Mouse (Mus musculus): ENCODE measurements around the gene BC035044. TPM values are rescaled to one million over a fixed set of nuclear protein-coding genes. Genes with fewer than 3 reads are reported as not detected.

BC035044 gene
- polyA plus RNA-seq, 1 experiment from 2014 or later, result 0.88 TPM

DNA sequence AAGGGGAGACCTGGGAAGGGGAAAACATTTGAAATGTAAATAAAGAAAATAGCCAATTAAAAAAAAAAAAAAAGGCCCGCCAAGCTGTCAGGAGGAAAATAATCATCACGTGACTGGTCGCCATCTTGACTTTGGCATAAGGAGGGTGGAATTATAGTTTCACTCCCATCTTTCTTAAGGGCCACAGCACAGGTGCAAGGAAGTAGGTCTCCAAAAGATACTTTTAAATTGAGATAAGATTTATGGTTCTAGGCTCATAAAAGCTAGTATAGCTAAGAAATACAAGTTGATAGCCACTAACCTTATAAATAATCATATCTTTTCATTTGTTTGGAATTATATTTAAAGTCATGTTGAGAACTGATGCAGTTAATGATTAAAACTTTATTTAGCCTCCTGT is 36.0 kb downstream of the BC035044 start:
- Histone ChIP-seq H3K4me2 (ENCODE audit: low read depth, low read length, severe bottlenecking) (no peak overlapping the region), H3K9me3 (ENCODE audit: control insufficient read depth, low read length) (no peaks in the 10 kb centered on the region), H3K36me3 (ENCODE audit: control insufficient read depth, insufficient read depth, low read length) (no peaks in the 10 kb centered on the region), H3K27me3 (ENCODE audit: control insufficient read depth, insufficient read depth, low read length) (no peaks in the 10 kb centered on the region), H3K4me3 (ENCODE audit: low read depth, low read length) (no peak overlapping the region), H3K4me1 (replicated peaks; ENCODE audit: control insufficient read depth, insufficient read depth, low read length) (no peaks in the 10 kb centered on the region), H3K9ac (ENCODE audit: low read length) (no peak overlapping the region), H3K27ac (ENCODE audit: low read depth, low read length) (no peak overlapping the region)
- 98% methylated on average over 3 of the region's 3 CpGs for WGBS
- no peak for DNase-seq (ENCODE audit: low spot score)
- no peak for ATAC-seq (replicated peaks; ENCODE audit: low FRiP score)

DNA sequence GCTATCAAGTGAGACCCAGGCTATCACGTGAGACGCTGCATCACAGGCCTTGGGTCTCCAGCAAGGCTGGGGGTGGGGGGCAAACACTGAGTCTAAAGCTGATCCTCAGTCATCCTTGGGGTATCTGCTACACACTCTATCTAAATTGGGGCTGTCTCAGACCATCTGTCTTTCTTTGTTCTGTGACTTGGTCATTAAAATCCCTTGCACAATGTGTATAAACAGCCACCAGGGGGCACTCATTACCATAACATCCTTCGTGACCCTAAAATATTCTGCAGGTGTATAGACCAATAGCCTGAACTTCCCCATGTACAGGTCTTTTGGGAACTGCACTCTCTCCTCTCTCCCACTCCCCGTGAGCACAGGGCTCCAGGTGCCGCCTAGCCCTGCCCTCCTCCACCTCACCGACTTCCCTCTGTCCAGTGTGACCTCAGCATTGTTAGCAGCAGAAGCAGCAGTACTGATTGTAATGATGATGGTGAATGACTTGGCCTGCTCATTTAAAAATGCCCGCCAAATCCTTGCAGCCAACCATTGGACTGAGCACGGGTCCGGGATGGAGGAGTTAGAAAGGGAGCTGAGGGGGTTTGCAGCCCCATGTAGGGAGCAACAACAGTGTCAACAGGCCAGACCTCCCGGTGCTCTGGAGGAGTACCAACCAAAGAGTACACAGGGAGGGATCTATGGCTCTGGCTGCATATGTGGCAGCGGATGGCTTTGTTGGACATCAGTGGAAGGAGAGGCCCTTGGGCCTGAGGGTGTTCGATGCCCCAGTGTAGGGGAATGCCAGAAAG is 36.7 kb downstream of the BC035044 start:
- Histone ChIP-seq H3K9me3 (ENCODE audit: control insufficient read depth, low read length) (no peaks in the 10 kb centered on the region), H3K9ac (ENCODE audit: low read length) (no peak overlapping the region; the same call in 1 of the 2 replicates), H3K4me3 (ENCODE audit: low read depth, low read length) (no peak overlapping the region), H3K4me1 (replicated peaks; ENCODE audit: control insufficient read depth, insufficient read depth, low read length) (no peaks in the 10 kb centered on the region), H3K27ac (ENCODE audit: low read depth, low read length) (no peak overlapping the region), H3K36me3 (ENCODE audit: control insufficient read depth, insufficient read depth, low read length) (no peaks in the 10 kb centered on the region), H3K4me2 (ENCODE audit: low read depth, low read length, severe bottlenecking) (no peak overlapping the region), H3K27me3 (ENCODE audit: control insufficient read depth, insufficient read depth, low read length) (no peaks in the 10 kb centered on the region)
- WGBS, result 42% methylated on average over 12 of the region's 12 CpGs
- DNase-seq (ENCODE audit: low spot score) (peak; percentile 68), ATAC-seq (replicated peaks; ENCODE audit: low FRiP score) (peak; percentile 84)

- no peak overlapping the region for H3K9ac ChIP-seq (ENCODE audit: low read length)
- no peak overlapping the region for H3K4me3 ChIP-seq (ENCODE audit: low read depth, low read length)
- no peaks in the 10 kb centered on the region for H3K9me3 ChIP-seq (ENCODE audit: control insufficient read depth, low read length)
- H3K36me3 ChIP-seq (ENCODE audit: control insufficient read depth, insufficient read depth, low read length), result no peaks in the 10 kb centered on the region
- ATAC-seq (replicated peaks; ENCODE audit: low FRiP score) (no peak), DNase-seq (ENCODE audit: low spot score) (no peak)
- H3K4me2 ChIP-seq (ENCODE audit: low read depth, low read length, severe bottlenecking), result no peak overlapping the region
- H3K27ac ChIP-seq (ENCODE audit: low read depth, low read length), result no peak overlapping the region
- H3K27me3 ChIP-seq (ENCODE audit: control insufficient read depth, insufficient read depth, low read length), result no peaks in the 10 kb centered on the region
- WGBS, result 88% methylated on average over 3 of the region's 3 CpGs
- no peaks in the 10 kb centered on the region for H3K4me1 ChIP-seq (replicated peaks; ENCODE audit: control insufficient read depth, insufficient read depth, low read length)
Measured at GRCm38 (mm10) chr6:128852766-128853165, 38.2 kb downstream of the BC035044 start.

DNA sequence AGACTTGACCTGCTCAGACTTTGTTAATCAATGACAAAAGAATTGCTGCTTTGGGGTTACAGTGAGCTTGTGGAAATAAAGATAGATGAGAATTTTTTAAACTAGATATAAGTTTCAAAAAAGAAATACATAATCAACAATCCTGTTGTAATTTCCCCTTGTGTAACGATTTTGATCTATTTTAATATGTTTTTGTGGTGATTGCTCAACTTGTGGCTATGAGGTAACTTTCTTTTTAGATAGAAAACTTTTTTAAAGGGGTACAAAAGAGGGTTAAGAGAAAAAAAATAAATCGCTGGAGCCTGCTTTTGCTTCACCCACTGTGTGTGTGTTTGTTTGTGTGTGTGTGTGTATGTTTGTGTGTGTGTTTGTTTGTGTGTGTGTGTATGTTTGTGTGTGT is 39.8 kb downstream of the BC035044 start:
- Histone ChIP-seq H3K4me1 (replicated peaks; ENCODE audit: control insufficient read depth, insufficient read depth, low read length) (no peaks in the 10 kb centered on the region), H3K36me3 (ENCODE audit: control insufficient read depth, insufficient read depth, low read length) (no peaks in the 10 kb centered on the region), H3K4me3 (ENCODE audit: low read depth, low read length) (no peak overlapping the region), H3K9ac (ENCODE audit: low read length) (no peak overlapping the region), H3K9me3 (ENCODE audit: control insufficient read depth, low read length) (no peaks in the 10 kb centered on the region), H3K4me2 (ENCODE audit: low read depth, low read length, severe bottlenecking) (no peak overlapping the region), H3K27me3 (ENCODE audit: control insufficient read depth, insufficient read depth, low read length) (no peaks in the 10 kb centered on the region), H3K27ac (ENCODE audit: low read depth, low read length) (no peak overlapping the region)
- 85% methylated on average over 2 of the region's 2 CpGs for WGBS
- DNase-seq (ENCODE audit: low spot score), result no peak
- ATAC-seq (replicated peaks; ENCODE audit: low FRiP score), result no peak

DNA sequence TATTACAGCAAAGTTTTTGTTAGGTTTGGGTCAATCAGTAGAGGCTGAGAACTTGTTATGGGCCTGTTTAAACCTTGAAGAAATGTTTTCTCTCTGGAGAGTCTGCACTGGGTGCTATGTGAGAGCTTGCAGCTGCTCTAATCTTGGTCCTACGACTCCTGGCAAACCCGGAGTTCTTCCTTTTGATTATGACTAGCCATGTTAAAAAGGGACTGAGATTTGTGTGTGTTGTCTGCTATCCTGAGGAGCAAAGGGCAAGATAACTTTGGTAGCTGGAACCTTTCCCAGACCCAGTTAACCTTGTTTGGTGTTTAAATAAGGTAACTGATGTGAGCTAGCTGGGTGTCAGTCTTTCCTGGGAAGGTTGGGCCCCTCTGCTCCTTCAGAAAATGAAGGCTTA is 40.3 kb downstream of the BC035044 start:
- no peak for DNase-seq (ENCODE audit: low spot score)
- no peak overlapping the region for H3K4me3 ChIP-seq (ENCODE audit: low read depth, low read length)
- no peaks in the 10 kb centered on the region for H3K36me3 ChIP-seq (ENCODE audit: control insufficient read depth, insufficient read depth, low read length)
- no peak overlapping the region for H3K27ac ChIP-seq (ENCODE audit: low read depth, low read length)
- no peak overlapping the region for H3K9ac ChIP-seq (ENCODE audit: low read length)
- H3K4me1 ChIP-seq (replicated peaks; ENCODE audit: control insufficient read depth, insufficient read depth, low read length), result no peaks in the 10 kb centered on the region
- no peak for ATAC-seq (replicated peaks; ENCODE audit: low FRiP score)
- WGBS, result 82% methylated on average over 2 of the region's 2 CpGs
- no peaks in the 10 kb centered on the region for H3K27me3 ChIP-seq (ENCODE audit: control insufficient read depth, insufficient read depth, low read length)
- H3K4me2 ChIP-seq (ENCODE audit: low read depth, low read length, severe bottlenecking), result no peak overlapping the region
- no peaks in the 10 kb centered on the region for H3K9me3 ChIP-seq (ENCODE audit: control insufficient read depth, low read length)

- Histone ChIP-seq H3K4me1 (replicated peaks; ENCODE audit: control insufficient read depth, insufficient read depth, low read length) (no peaks in the 10 kb centered on the region), H3K4me3 (ENCODE audit: low read depth, low read length) (no peak overlapping the region), H3K36me3 (ENCODE audit: control insufficient read depth, insufficient read depth, low read length) (no peaks in the 10 kb centered on the region), H3K9ac (ENCODE audit: low read length) (no peak overlapping the region), H3K4me2 (ENCODE audit: low read depth, low read length, severe bottlenecking) (no peak overlapping the region), H3K27ac (ENCODE audit: low read depth, low read length) (no peak overlapping the region), H3K9me3 (ENCODE audit: control insufficient read depth, low read length) (no peaks in the 10 kb centered on the region), H3K27me3 (ENCODE audit: control insufficient read depth, insufficient read depth, low read length) (no peaks in the 10 kb centered on the region)
- ATAC-seq (replicated peaks; ENCODE audit: low FRiP score), result no peak
- WGBS, result 61% methylated on average over 2 of the region's 2 CpGs
- peak; percentile 79 for DNase-seq (ENCODE audit: low spot score)
Measured at GRCm38 (mm10) chr6:128849902-128850301, 41.0 kb downstream of the BC035044 start.

- Histone ChIP-seq H3K36me3 (ENCODE audit: control insufficient read depth, insufficient read depth, low read length) (no peaks in the 10 kb centered on the region), H3K27ac (ENCODE audit: low read depth, low read length) (no peak overlapping the region), H3K4me3 (ENCODE audit: low read depth, low read length) (no peak overlapping the region), H3K9ac (ENCODE audit: low read length) (no peak overlapping the region), H3K27me3 (ENCODE audit: control insufficient read depth, insufficient read depth, low read length) (no peaks in the 10 kb centered on the region), H3K4me1 (replicated peaks; ENCODE audit: control insufficient read depth, insufficient read depth, low read length) (peaks cover 4% of the 10 kb centered on the region; the same call in 1 of the 2 replicates), H3K4me2 (ENCODE audit: low read depth, low read length, severe bottlenecking) (no peak overlapping the region), H3K9me3 (ENCODE audit: control insufficient read depth, low read length) (no peaks in the 10 kb centered on the region)
- WGBS, result 96% methylated on average over 4 of the region's 4 CpGs
- no peak for ATAC-seq (replicated peaks; ENCODE audit: low FRiP score)
- no peak for DNase-seq (ENCODE audit: low spot score)
Measured at GRCm38 (mm10) chr6:128847401-128847800, 43.5 kb downstream of the BC035044 start.

DNA sequence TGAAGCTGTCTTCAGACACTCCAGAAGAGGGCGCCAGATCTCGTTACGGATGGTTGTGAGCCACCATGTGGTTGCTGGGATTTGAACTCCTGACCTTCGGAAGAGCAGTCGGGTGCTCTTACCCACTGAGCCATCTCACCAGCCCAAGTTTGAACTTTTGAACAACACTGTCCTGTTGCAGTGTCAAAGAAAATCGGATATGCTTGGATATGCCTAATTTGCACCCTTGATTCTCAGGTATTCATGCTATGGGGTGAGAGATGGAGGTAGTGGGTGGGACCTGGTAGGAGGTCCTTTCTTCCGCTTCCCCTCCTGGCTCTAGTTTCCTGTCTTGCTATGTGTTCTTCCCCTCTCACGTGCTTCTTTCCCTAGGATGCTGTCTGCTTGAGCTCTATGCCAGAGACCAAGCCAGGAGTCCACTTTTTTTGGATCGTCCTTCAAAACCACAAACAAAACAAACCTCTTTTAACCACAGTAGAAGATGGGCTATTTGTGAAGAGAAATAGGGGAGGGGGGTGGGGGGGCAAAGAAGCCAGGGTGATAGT is 44.9 kb downstream of the BC035044 start:
- peak; percentile 53 for DNase-seq (ENCODE audit: low spot score)

More for the DNA sequence above, 44.9 kb downstream of the BC035044 start:
- ATAC-seq (replicated peaks; ENCODE audit: low FRiP score), result no peak
- 75% methylated on average over 6 of the region's 9 CpGs for WGBS
- H3K9me3 ChIP-seq (ENCODE audit: control insufficient read depth, low read length), result no peaks in the 10 kb centered on the region
- no peak overlapping the region for H3K9ac ChIP-seq (ENCODE audit: low read length)
- no peak overlapping the region for H3K4me3 ChIP-seq (ENCODE audit: low read depth, low read length)
- H3K4me1 ChIP-seq (replicated peaks; ENCODE audit: control insufficient read depth, insufficient read depth, low read length), result peaks cover 9% of the 10 kb centered on the region; the same call in 1 of the 2 replicates
- no peaks in the 10 kb centered on the region for H3K36me3 ChIP-seq (ENCODE audit: control insufficient read depth, insufficient read depth, low read length)
- H3K27me3 ChIP-seq (ENCODE audit: control insufficient read depth, insufficient read depth, low read length), result no peaks in the 10 kb centered on the region
- H3K4me2 ChIP-seq (ENCODE audit: low read depth, low read length, severe bottlenecking), result no peak overlapping the region
- H3K27ac ChIP-seq (ENCODE audit: low read depth, low read length), result no peak overlapping the region

All from forebrain, embryonic 11.5 days (tissue).